Comparison of ENCODE assay signal across 10 mouse cellular contexts in genomic region chr1:136707394-136707793, GRCm38 (mm10).
DNase-seq lines count a peak whose midpoint lies in the region; ATAC-seq and TF ChIP-seq lines count a peak whose summit lies in the region.
"Had no signal": no experiment of that assay in that cellular context is flagged by ENCODE, and none has a peak within 500 bp of the region (broad histone marks: within the 10 kb centered on the region; RNA-seq: fewer than 3 reads in every experiment).

No protein-coding gene starts in this region.

- H3K27ac ChIP-seq in hindbrain, embryonic 13.5 days, result no peak overlapping the region
- no peak overlapping the region for H3K27ac ChIP-seq in hindbrain, postnatal 0 days
- H3K27ac ChIP-seq in heart, embryonic 15.5 days, result no peak overlapping the region
- H3K27ac ChIP-seq in forebrain, embryonic 15.5 days (replicated peaks), result no peak overlapping the region
- H3K27ac ChIP-seq: embryonic facial prominence, embryonic 15.5 days; liver, embryonic 15.5 days had no signal

- WGBS in hindbrain, embryonic 13.5 days, result 91% methylated on average over 8 of the region's 8 CpGs
- WGBS in hindbrain, postnatal 0 days, result 93% methylated on average over 8 of the region's 8 CpGs
- WGBS in heart, embryonic 15.5 days, result 75% methylated on average over 8 of the region's 8 CpGs
- 88% methylated on average over 8 of the region's 8 CpGs for WGBS in forebrain, embryonic 15.5 days

- DNase-seq in hindbrain, postnatal 0 days (ENCODE audit: low spot score), result no peak
- DNase-seq in natural killer cell, adult 2 months (ENCODE audit: low spot score in 2 of 2), result peak; percentile 56 to 67
- no peak for DNase-seq in urinary bladder, postnatal 36 days (ENCODE audit: low spot score in 2 of 2)
- no peak for DNase-seq in gastrocnemius, adult 8-10 months (ENCODE audit: low spot score in 2 of 2)

- ATAC-seq in hindbrain, embryonic 13.5 days (ENCODE audit: low FRiP score), result peak; percentile 22; the same call in 1 of the 2 replicates
- no peak for ATAC-seq in hindbrain, postnatal 0 days
- peak; percentile 57 for ATAC-seq in CD4-positive, CD25-positive, alpha-beta regulatory T cell, adult 4 months
- 0 out of 2 replicates have a peak, but pooled peaks have one; percentile 31 for ATAC-seq in heart, embryonic 15.5 days (replicated peaks; ENCODE audit: insufficient number of reproducible peaks, insufficient read depth, low FRiP score, low read depth)
- no peak for ATAC-seq in forebrain, embryonic 15.5 days (replicated peaks)

- H3K9ac ChIP-seq in hindbrain, embryonic 13.5 days, result no peak overlapping the region
- no peak overlapping the region for H3K9ac ChIP-seq in hindbrain, postnatal 0 days (replicated peaks; ENCODE audit: low read length)
- no peak overlapping the region for H3K9ac ChIP-seq in heart, embryonic 15.5 days
- no peak overlapping the region for H3K9ac ChIP-seq in forebrain, embryonic 15.5 days (replicated peaks)
- H3K9ac ChIP-seq: embryonic facial prominence, embryonic 15.5 days; liver, embryonic 15.5 days had no signal

- H3K4me2 ChIP-seq in hindbrain, embryonic 13.5 days, result no peak overlapping the region
- H3K4me2 ChIP-seq in hindbrain, postnatal 0 days (ENCODE audit: low read depth, low read length), result no peak overlapping the region
- no peak overlapping the region for H3K4me2 ChIP-seq in heart, embryonic 15.5 days
- H3K4me2 ChIP-seq in forebrain, embryonic 15.5 days (replicated peaks), result no peak overlapping the region
- H3K4me2 ChIP-seq: embryonic facial prominence, embryonic 15.5 days; liver, embryonic 15.5 days had no signal

- no peak for TF ChIP-seq CTCF in hindbrain, postnatal 0 days (IDR thresholded peaks at IDR 0.05; ENCODE audit: low read depth)

- H3K4me3 ChIP-seq in hindbrain, embryonic 13.5 days, result no peak overlapping the region
- H3K4me3 ChIP-seq in hindbrain, postnatal 0 days (ENCODE audit: low read length), result no peak overlapping the region
- no peak overlapping the region for H3K4me3 ChIP-seq in heart, embryonic 15.5 days
- H3K4me3 ChIP-seq in forebrain, embryonic 15.5 days, result no peak overlapping the region
- H3K4me3 ChIP-seq: embryonic facial prominence, embryonic 15.5 days; liver, embryonic 15.5 days had no signal

- H3K4me1 ChIP-seq in hindbrain, embryonic 13.5 days (replicated peaks), result peaks cover 11% of the 10 kb centered on the region
- H3K4me1 ChIP-seq in hindbrain, postnatal 0 days (ENCODE audit: insufficient read depth, low read length), result no peaks in the 10 kb centered on the region
- H3K4me1 ChIP-seq in heart, embryonic 15.5 days (replicated peaks), result no peaks in the 10 kb centered on the region
- peaks cover 10% of the 10 kb centered on the region; the same call in 1 of the 2 replicates for H3K4me1 ChIP-seq in forebrain, embryonic 15.5 days
- H3K4me1 ChIP-seq: embryonic facial prominence, embryonic 15.5 days; liver, embryonic 15.5 days had no signal

- no peaks in the 10 kb centered on the region for H3K27me3 ChIP-seq in hindbrain, embryonic 13.5 days
- no peaks in the 10 kb centered on the region for H3K27me3 ChIP-seq in hindbrain, postnatal 0 days (ENCODE audit: insufficient read depth, low read length)
- H3K27me3 ChIP-seq in heart, embryonic 15.5 days, result no peaks in the 10 kb centered on the region
- no peaks in the 10 kb centered on the region for H3K27me3 ChIP-seq in forebrain, embryonic 15.5 days
- H3K27me3 ChIP-seq: embryonic facial prominence, embryonic 15.5 days; liver, embryonic 15.5 days had no signal

- no peaks in the 10 kb centered on the region for H3K36me3 ChIP-seq in hindbrain, embryonic 13.5 days
- no peaks in the 10 kb centered on the region for H3K36me3 ChIP-seq in hindbrain, postnatal 0 days (ENCODE audit: insufficient read depth, low read length)
- no peaks in the 10 kb centered on the region for H3K36me3 ChIP-seq in heart, embryonic 15.5 days
- no peaks in the 10 kb centered on the region for H3K36me3 ChIP-seq in forebrain, embryonic 15.5 days
- H3K36me3 ChIP-seq: embryonic facial prominence, embryonic 15.5 days; liver, embryonic 15.5 days had no signal

- no peaks in the 10 kb centered on the region for H3K9me3 ChIP-seq in hindbrain, embryonic 13.5 days
- no peaks in the 10 kb centered on the region for H3K9me3 ChIP-seq in hindbrain, postnatal 0 days (ENCODE audit: low read length)
- H3K9me3 ChIP-seq in heart, embryonic 15.5 days (replicated peaks), result no peaks in the 10 kb centered on the region
- H3K9me3 ChIP-seq in forebrain, embryonic 15.5 days, result no peaks in the 10 kb centered on the region
- H3K9me3 ChIP-seq: embryonic facial prominence, embryonic 15.5 days; liver, embryonic 15.5 days had no signal

Comparison
In these comparisons a context has a peak if more than half of its experiments do, and no peak if none do; other contexts are left out.
1. ATAC-seq: peak in hindbrain, embryonic 13.5 days (single experiment), CD4-positive, CD25-positive, alpha-beta regulatory T cell, adult 4 months (single experiment) and heart, embryonic 15.5 days (single experiment); none in hindbrain, postnatal 0 days (single experiment) and forebrain, embryonic 15.5 days (single experiment).
2. DNase-seq: peak in natural killer cell, adult 2 months (2 of 2); none in hindbrain, postnatal 0 days (single experiment), urinary bladder, postnatal 36 days (0 of 2) and gastrocnemius, adult 8-10 months (0 of 2).